Mouse (Mus musculus): Measurements from ENCODE around the gene Doxl2. TPM values are rescaled to one million over a fixed set of nuclear protein-coding genes. Genes with fewer than 3 reads are reported as not detected.

Doxl2 gene
- total RNA-seq, 4 experiments from 2014 or later = not detected

GRCm38 (mm10) chr6:49009161-49009555, 34.4 kb downstream of the Doxl2 start:
- no peak for DNase-seq (ENCODE audit: low spot score)

- DNase-seq (ENCODE audit: low spot score) = no peak
Measured at GRCm38 (mm10) chr6:49009665-49010064, 34.9 kb downstream of the Doxl2 start.

- DNase-seq (ENCODE audit: low spot score) = no peak
Measured at GRCm38 (mm10) chr6:49011191-49011590, 36.4 kb downstream of the Doxl2 start.

GRCm38 (mm10) chr6:49013023-49013422, 38.3 kb downstream of the Doxl2 start:
- DNase-seq (ENCODE audit: low spot score) = no peak

GRCm38 (mm10) chr6:49013458-49013857, 38.7 kb downstream of the Doxl2 start:
- no peak for DNase-seq (ENCODE audit: low spot score)

- no peak for DNase-seq (ENCODE audit: low spot score)
Measured at GRCm38 (mm10) chr6:49017150-49017549, 42.4 kb downstream of the Doxl2 start.

GRCm38 (mm10) chr6:49019341-49019740, 44.6 kb downstream of the Doxl2 start:
- DNase-seq (ENCODE audit: low spot score) = no peak

- DNase-seq (ENCODE audit: low spot score) = no peak
Measured at GRCm38 (mm10) chr6:49021141-49022012, 46.6 kb downstream of the Doxl2 start.

GRCm38 (mm10) chr6:49022384-49022783, 47.6 kb downstream of the Doxl2 start:
- DNase-seq (ENCODE audit: low spot score) = no peak

- DNase-seq (ENCODE audit: low spot score) = no peak
Measured at GRCm38 (mm10) chr6:49023315-49023714, 48.6 kb downstream of the Doxl2 start.

- DNase-seq (ENCODE audit: low spot score) = no peak
Measured at GRCm38 (mm10) chr6:49025290-49025689, 50.5 kb downstream of the Doxl2 start.

GRCm38 (mm10) chr6:49026496-49026895, 51.7 kb downstream of the Doxl2 start:
- DNase-seq (ENCODE audit: low spot score) = no peak

- DNase-seq (ENCODE audit: low spot score) = no peak
Measured at GRCm38 (mm10) chr6:49028019-49028418, 53.3 kb downstream of the Doxl2 start.

Other genes starting within 250 kb of the Doxl2 start
- gene Gimap1, start 235.9 kb upstream of the Doxl2 start, total RNA-seq (2022) = 1 to 10 TPM; 6.3 to 9.4 (median 8.0) TPM
- 1 to 10 TPM; 4.1 to 5.0 (median 4.5) TPM for gene Gimap5, start 228.8 kb upstream of the Doxl2 start, total RNA-seq (2022)
- gene Gimap3, start 204.1 kb upstream of the Doxl2 start, total RNA-seq (2022) = under 1 TPM; 0.53 to 0.86 (median 0.54) TPM
- gene Tmem176a, start 134.0 kb upstream of the Doxl2 start, total RNA-seq (2022) = 10 to 100 TPM; 15.0 to 19.3 (median 17.1) TPM
- 10 to 100 TPM; 34.1 to 50.4 (median 41.2) TPM for gene Tmem176b, start 133.5 kb upstream of the Doxl2 start, total RNA-seq (2022)
- not detected for gene Aoc1, start 102.1 kb upstream of the Doxl2 start, total RNA-seq (2022)
- gene 1600015I10Rik, start 45.1 kb upstream of the Doxl2 start, total RNA-seq (2022) = not detected
- gene Svs1, start 11.9 kb downstream of the Doxl2 start, total RNA-seq (2022) = not detected
- gene Gpnmb, start 61.6 kb downstream of the Doxl2 start, total RNA-seq (2022) = 1 to 10 TPM in 2 of 4 experiments, under 1 TPM in 2; 0.63 to 1.5 (median 1.1) TPM
- gene Malsu1, start 98.8 kb downstream of the Doxl2 start, total RNA-seq (2022) = 10 to 100 TPM; 23.4 to 39.8 (median 36.9) TPM
- not detected for gene Igf2bp3, start 240.0 kb downstream of the Doxl2 start, total RNA-seq (2022)

All from heart, adult 8-10 months (tissue).